Mouse (Mus musculus) CH12.LX (cell line): ENCODE data around the gene Cwf19l1.

ENCODE experiments used
- RAD21 ChIP-seq: IDR thresholded peaks from 2 replicates; pipeline ENCODE4 v1.6.1; 2011; ENCODE audit warnings: low read depth, mild to moderate bottlenecking, low read length, improper control_type of control experiment, moderate library complexity
- USF2 ChIP-seq: conservative IDR thresholded peaks from 2 replicates; pipeline ENCODE4 v1.6.1; 2011; ENCODE audit warnings: low read depth, low read length, improper control_type of control experiment

DNA sequence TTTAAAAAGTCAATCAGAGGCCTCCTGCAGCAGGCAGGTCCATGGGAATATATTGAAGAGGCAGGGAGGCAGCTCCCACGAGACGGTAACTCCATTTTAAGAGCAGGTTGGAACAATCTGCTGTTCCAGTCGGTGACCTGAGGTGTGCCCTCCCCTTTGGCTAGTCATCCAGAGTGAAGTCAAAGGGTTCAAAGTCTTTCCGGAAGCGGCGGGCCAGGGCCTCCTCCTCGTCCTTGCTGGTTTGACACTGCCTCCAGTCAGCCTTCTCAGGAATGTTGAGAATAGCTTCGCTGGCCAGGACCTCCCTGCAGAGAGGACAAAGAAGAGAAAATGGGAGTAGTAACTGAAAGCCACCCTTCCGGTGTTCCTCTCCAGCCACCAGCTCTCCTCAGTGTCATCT is 25.3 kb downstream of the Cwf19l1 start:
- TF ChIP-seq RAD21 (no peak), USF2 (no peak)
